Mouse (Mus musculus) spleen, adult 2 months (tissue): Measurements from ENCODE around the gene March7.

Source experiments
- CTCF ChIP-seq: fragments of 200-500 bp; IDR thresholded peaks from 2 replicates; pipeline ENCODE4 v1.5.1; 2011; ENCODE audit warnings: mild to moderate bottlenecking, inconsistent platforms; ENCODE audit not compliant: insufficient read depth, insufficient read length, insufficient replicate concordance; ENCODE audit errors: extremely low read depth
- POLR2A ChIP-seq: fragments of 200-500 bp; IDR thresholded peaks from 2 replicates; pipeline ENCODE4 v1.6.1; 2011; ENCODE audit warnings: low read depth, low read length, inconsistent platforms

- TF ChIP-seq POLR2A (no peak), CTCF (no peak)
These were observed 36.1 kb upstream of the March7 start for GRCm38 (mm10) chr2:60173595-60173994.
